Comparison of ENCODE assay signal across 14 mouse cellular contexts in genomic region chr17:88214746-88215145, GRCm38 (mm10).
DNase-seq lines count a peak whose midpoint lies in the region; ATAC-seq and TF ChIP-seq lines count a peak whose summit lies in the region.
"Had no signal": no experiment of that assay in that cellular context is flagged by ENCODE, and none has a peak within 500 bp of the region (broad histone marks: within the 10 kb centered on the region; RNA-seq: fewer than 3 reads in every experiment).

No protein-coding gene starts in this region.

- TF ChIP-seq EP300 in stomach, postnatal 0 days (optimal IDR thresholded peaks at IDR 0.05), result no peak

- H3K4me3 ChIP-seq in stomach, postnatal 0 days (ENCODE audit: low read depth, low read length), result no peak overlapping the region
- H3K4me3 ChIP-seq: hindbrain, embryonic 12.5 days; neural tube, embryonic 12.5 days had no signal

- H3K4me2 ChIP-seq in stomach, postnatal 0 days (replicated peaks; ENCODE audit: low read depth), result no peak overlapping the region
- H3K4me2 ChIP-seq: hindbrain, embryonic 12.5 days; lung, embryonic 14.5 days; neural tube, embryonic 12.5 days had no signal

- H3K27me3 ChIP-seq in stomach, postnatal 0 days (ENCODE audit: control insufficient read depth, insufficient read depth, low read length), result no peaks in the 10 kb centered on the region
- H3K27me3 ChIP-seq: hindbrain, embryonic 12.5 days; neural tube, embryonic 12.5 days had no signal

- H3K27ac ChIP-seq in stomach, postnatal 0 days (replicated peaks), result 0 out of 2 replicates have a peak overlapping the region, but pooled peaks have one; percentile 18
- H3K27ac ChIP-seq: hindbrain, embryonic 12.5 days; neural tube, embryonic 12.5 days had no signal

- intact Hi-C loops in gastrocnemius, postnatal 14 days (cut with DNase I; ENCODE audit: low total_unique reads), result no loop called here

- no peak for TF ChIP-seq CTCF in stomach, postnatal 0 days (IDR thresholded peaks at IDR 0.05; ENCODE audit: low read depth)

- WGBS in stomach, postnatal 0 days, result 57% methylated on average over 9 of the region's 9 CpGs

- H3K4me1 ChIP-seq in stomach, postnatal 0 days (replicated peaks; ENCODE audit: control insufficient read depth, insufficient read depth), result no peaks in the 10 kb centered on the region
- H3K4me1 ChIP-seq: hindbrain, embryonic 12.5 days; neural tube, embryonic 12.5 days had no signal

- peak; percentile 30 to 43 for DNase-seq in cerebellum, postnatal 14 days
- DNase-seq in cerebellum, adult 8-10 months, result no peak
- peak; percentile 37 for DNase-seq in ovary, postnatal 14 days (ENCODE audit: low spot score)
- no peak for DNase-seq in ovary, postnatal 10 days (ENCODE audit: low spot score)
- DNase-seq in gastrocnemius, postnatal 14 days, result peak; percentile 48
- DNase-seq in stomach, postnatal 0 days (ENCODE audit: low spot score), result no peak
- DNase-seq in thymus, postnatal 10 days (ENCODE audit: low spot score in 2 of 2), result no peak
- DNase-seq in right cerebral cortex, adult 18-20 months, result no peak
- DNase-seq: kidney, adult 9 months; lung, embryonic 14.5 days; midbrain, embryonic 14.5 days; right cerebral cortex, postnatal 14 days had no signal

- ATAC-seq in stomach, postnatal 0 days (ENCODE audit: low FRiP score, low TSS enrichment), result no peak

- H3K9ac ChIP-seq in stomach, postnatal 0 days (ENCODE audit: low read length), result no peak overlapping the region
- H3K9ac ChIP-seq: hindbrain, embryonic 12.5 days; lung, embryonic 14.5 days; neural tube, embryonic 12.5 days had no signal

- H3K36me3 ChIP-seq in stomach, postnatal 0 days (ENCODE audit: control insufficient read depth, insufficient read depth, low read length), result no peaks in the 10 kb centered on the region
- H3K36me3 ChIP-seq: hindbrain, embryonic 12.5 days; neural tube, embryonic 12.5 days had no signal

- H3K9me3 ChIP-seq in stomach, postnatal 0 days (ENCODE audit: control insufficient read depth, low read length), result no peaks in the 10 kb centered on the region
- H3K9me3 ChIP-seq: hindbrain, embryonic 12.5 days; neural tube, embryonic 12.5 days had no signal

Comparison
In these comparisons a context has a peak if more than half of its experiments do, and no peak if none do; other contexts are left out.
1. DNase-seq: peak in cerebellum, postnatal 14 days (2 of 2), ovary, postnatal 14 days (single experiment) and gastrocnemius, postnatal 14 days (single experiment); none in cerebellum, adult 8-10 months (single experiment), ovary, postnatal 10 days (single experiment), stomach, postnatal 0 days (single experiment), thymus, postnatal 10 days (0 of 2) and right cerebral cortex, adult 18-20 months (single experiment).